Mouse (Mus musculus) liver, adult 2 months (tissue): ENCODE results near the gene Zdhhc7.

Experiments
- CTCF ChIP-seq: fragments of 200-500 bp; IDR thresholded peaks from 2 replicates; pipeline ENCODE4 v1.5.1; 2011; ENCODE audit warnings: low read depth, low read length, control low read depth
- POLR2A ChIP-seq: fragments of 200-500 bp; IDR thresholded peaks from 2 replicates; pipeline ENCODE4 v1.6.1; 2011; ENCODE audit warnings: low read length, control low read depth; ENCODE audit not compliant: insufficient read depth; ENCODE audit errors: extremely low read depth

- TF ChIP-seq POLR2A (no peak), CTCF (no peak)
Measured at GRCm38 (mm10) chr8:120096486-120096885, 4.8 kb downstream of the Zdhhc7 start.
